Mouse (Mus musculus): ENCODE data around the gene Ccdc107. TPM values are rescaled to one million over a fixed set of nuclear protein-coding genes. Genes with fewer than 3 reads are reported as not detected.

Gene Ccdc107
- polyA plus RNA-seq, 1 experiment from 2014 or later, result 59.4 TPM

DNA sequence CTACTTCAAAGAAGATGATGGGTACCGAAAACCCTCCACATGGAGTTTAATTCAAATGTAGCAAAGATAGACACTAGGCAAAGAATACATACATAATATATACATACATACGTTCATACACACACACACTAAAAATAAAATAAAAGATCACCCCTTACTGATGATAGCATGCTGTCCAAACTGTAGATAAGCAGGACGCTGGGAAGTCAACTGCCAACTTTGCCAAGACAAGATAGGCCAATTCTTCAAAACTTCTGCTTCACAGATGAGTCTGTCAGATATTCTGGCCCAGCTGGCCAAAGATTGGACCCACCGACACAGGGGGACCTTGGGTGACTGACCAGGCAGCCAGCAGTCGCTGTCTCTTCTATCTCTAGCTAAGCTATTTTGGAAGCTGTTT is 29.6 kb upstream of the Ccdc107 start:
- H3K4me3 ChIP-seq (ENCODE audit: low read length), result no peak overlapping the region
- no peak overlapping the region for H3K27ac ChIP-seq (ENCODE audit: low read depth, low read length)
- no peaks in the 10 kb centered on the region for H3K4me1 ChIP-seq (ENCODE audit: control insufficient read depth, insufficient read depth, low read length)
- WGBS, result 96% methylated on average over 5 of the region's 5 CpGs
- H3K4me2 ChIP-seq (replicated peaks; ENCODE audit: low read depth, low read length), result no peak overlapping the region
- H3K9me3 ChIP-seq (ENCODE audit: control insufficient read depth, low read length), result no peaks in the 10 kb centered on the region
- ATAC-seq (ENCODE audit: low FRiP score, low TSS enrichment), result no peak
- no peaks in the 10 kb centered on the region for H3K36me3 ChIP-seq (ENCODE audit: control insufficient read depth, insufficient read depth, low read length)
- H3K9ac ChIP-seq (ENCODE audit: low read depth, low read length), result no peak overlapping the region
- H3K27me3 ChIP-seq (ENCODE audit: control insufficient read depth, insufficient read depth, low read length), result no peaks in the 10 kb centered on the region

DNA sequence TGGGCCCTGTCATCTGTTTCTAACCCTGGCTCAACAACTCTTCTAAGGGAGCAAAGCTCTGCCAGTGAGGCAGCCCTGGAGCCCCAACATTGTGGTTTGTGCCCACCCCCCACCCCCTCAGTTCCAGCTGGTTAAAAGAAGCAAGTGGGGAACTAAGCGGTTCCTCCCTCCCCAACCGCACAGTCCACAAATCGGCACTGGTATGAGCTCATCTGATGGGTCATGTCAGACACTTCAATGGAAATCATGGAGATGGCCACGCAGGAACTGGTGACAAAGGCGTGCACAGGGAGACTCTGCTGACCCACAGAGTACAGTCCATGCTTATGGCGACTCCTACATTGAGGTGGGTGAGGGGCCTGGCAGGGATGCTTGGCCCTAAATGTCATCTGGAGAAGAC is 26.8 kb upstream of the Ccdc107 start:
- ATAC-seq (ENCODE audit: low FRiP score, low TSS enrichment), result no peak
- Histone ChIP-seq H3K36me3 (ENCODE audit: control insufficient read depth, insufficient read depth, low read length) (no peaks in the 10 kb centered on the region), H3K27ac (ENCODE audit: low read depth, low read length) (no peak overlapping the region), H3K9ac (ENCODE audit: low read depth, low read length) (no peak overlapping the region), H3K27me3 (ENCODE audit: control insufficient read depth, insufficient read depth, low read length) (no peaks in the 10 kb centered on the region), H3K4me2 (replicated peaks; ENCODE audit: low read depth, low read length) (no peak overlapping the region), H3K9me3 (ENCODE audit: control insufficient read depth, low read length) (no peaks in the 10 kb centered on the region), H3K4me1 (ENCODE audit: control insufficient read depth, insufficient read depth, low read length) (no peaks in the 10 kb centered on the region), H3K4me3 (ENCODE audit: low read length) (no peak overlapping the region)
- 81% methylated on average over 6 of the region's 6 CpGs for WGBS

DNA sequence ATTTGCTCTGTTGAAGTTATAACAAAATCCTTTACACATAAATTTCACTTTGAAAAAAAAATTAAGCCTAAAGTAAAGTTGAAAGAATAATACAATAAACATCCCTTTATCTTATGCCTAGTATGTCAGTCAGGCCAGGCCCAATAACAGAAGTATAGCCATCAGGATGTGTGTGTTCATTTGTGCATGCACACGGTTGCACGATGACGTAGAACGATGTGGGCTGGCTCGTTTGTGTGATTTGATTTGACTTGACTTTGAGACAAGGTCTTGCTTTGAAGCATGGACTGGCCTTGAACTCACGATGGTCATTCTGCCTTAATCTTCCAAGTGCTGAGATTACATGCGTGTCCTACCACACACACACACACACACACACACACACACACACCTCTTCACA is 25.8 kb upstream of the Ccdc107 start:
- no peak for ATAC-seq (ENCODE audit: low FRiP score, low TSS enrichment)
- WGBS, result 88% methylated on average over 7 of the region's 7 CpGs
- no peaks in the 10 kb centered on the region for H3K36me3 ChIP-seq (ENCODE audit: control insufficient read depth, insufficient read depth, low read length)
- H3K9ac ChIP-seq (ENCODE audit: low read depth, low read length), result no peak overlapping the region
- no peak overlapping the region for H3K4me3 ChIP-seq (ENCODE audit: low read length)
- no peak overlapping the region for H3K4me2 ChIP-seq (replicated peaks; ENCODE audit: low read depth, low read length)
- H3K9me3 ChIP-seq (ENCODE audit: control insufficient read depth, low read length), result no peaks in the 10 kb centered on the region
- no peak overlapping the region for H3K27ac ChIP-seq (ENCODE audit: low read depth, low read length)
- no peaks in the 10 kb centered on the region for H3K27me3 ChIP-seq (ENCODE audit: control insufficient read depth, insufficient read depth, low read length)
- H3K4me1 ChIP-seq (ENCODE audit: control insufficient read depth, insufficient read depth, low read length), result no peaks in the 10 kb centered on the region

DNA sequence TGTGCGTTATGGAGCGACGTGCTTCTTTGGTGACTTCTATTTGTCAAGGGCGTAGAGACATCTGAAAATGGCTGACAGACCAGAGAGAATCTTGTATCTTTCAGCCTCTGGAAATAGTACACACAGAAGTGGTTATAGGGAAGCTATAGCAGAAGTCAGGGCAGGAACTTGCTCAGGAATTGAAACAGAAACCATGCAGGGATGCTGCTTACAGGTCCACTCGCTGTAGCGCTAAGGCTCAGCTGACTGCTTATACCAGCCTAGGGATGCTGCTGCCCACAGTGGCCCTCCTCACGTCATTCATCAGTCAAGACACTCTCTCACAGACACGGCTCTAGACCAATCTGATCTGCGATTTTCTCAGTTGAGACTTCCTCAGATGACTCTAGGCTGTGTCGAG is 22.4 kb upstream of the Ccdc107 start:
- WGBS, result 95% methylated on average over 10 of the region's 10 CpGs
- Histone ChIP-seq H3K4me2 (replicated peaks; ENCODE audit: low read depth, low read length) (no peak overlapping the region), H3K27me3 (ENCODE audit: control insufficient read depth, insufficient read depth, low read length) (no peaks in the 10 kb centered on the region), H3K9ac (ENCODE audit: low read depth, low read length) (no peak overlapping the region), H3K27ac (ENCODE audit: low read depth, low read length) (no peak overlapping the region), H3K36me3 (ENCODE audit: control insufficient read depth, insufficient read depth, low read length) (no peaks in the 10 kb centered on the region), H3K9me3 (ENCODE audit: control insufficient read depth, low read length) (no peaks in the 10 kb centered on the region), H3K4me3 (ENCODE audit: low read length) (no peak overlapping the region), H3K4me1 (ENCODE audit: control insufficient read depth, insufficient read depth, low read length) (no peaks in the 10 kb centered on the region)
- ATAC-seq (ENCODE audit: low FRiP score, low TSS enrichment), result no peak

DNA sequence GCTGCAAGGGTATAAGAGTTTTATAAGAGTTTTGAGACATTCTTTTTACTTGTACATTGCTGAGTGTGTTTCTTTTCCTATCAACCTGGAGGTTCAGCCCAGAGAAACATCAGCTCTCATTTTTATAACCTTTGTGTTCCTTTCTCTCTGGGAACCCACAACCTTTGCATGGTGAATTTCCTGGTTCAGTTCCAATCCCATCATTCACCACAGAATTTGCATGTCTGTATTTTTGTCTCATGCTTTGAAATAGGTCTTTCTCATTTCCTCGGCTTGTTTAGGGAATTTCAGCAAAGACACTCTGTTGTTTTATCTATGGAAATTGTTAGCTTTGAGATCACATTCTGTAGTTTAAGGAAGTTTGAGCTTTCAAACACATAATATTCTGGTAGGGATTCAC is 19.1 kb upstream of the Ccdc107 start:
- no peak for ATAC-seq (ENCODE audit: low FRiP score, low TSS enrichment)

DNA sequence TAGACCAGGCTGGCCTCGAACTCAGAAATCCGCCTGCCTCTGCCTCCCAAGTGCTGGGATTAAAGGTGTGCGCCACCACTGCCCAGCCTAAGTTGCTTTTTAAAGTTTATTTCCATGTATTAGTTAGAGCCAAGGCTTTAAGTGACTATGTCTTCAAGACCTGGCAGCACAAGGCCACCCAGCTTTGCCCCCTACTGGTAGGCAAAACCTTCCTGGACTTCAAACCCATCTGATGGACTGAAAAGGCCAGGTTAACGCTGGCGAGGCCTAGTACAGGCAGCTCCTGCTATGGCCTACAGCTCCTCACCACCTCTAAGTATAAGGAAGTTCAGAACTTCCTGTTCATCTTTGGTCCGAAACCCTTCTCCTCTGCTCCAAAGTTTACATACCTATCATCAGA is 16.1 kb upstream of the Ccdc107 start:
- ATAC-seq (ENCODE audit: low FRiP score, low TSS enrichment), result no peak
- no peak overlapping the region for H3K4me2 ChIP-seq (replicated peaks; ENCODE audit: low read depth, low read length)
- no peak overlapping the region for H3K9ac ChIP-seq (ENCODE audit: low read depth, low read length)
- no peaks in the 10 kb centered on the region for H3K27me3 ChIP-seq (ENCODE audit: control insufficient read depth, insufficient read depth, low read length)
- 91% methylated on average over 6 of the region's 6 CpGs for WGBS
- peaks cover 3% of the 10 kb centered on the region; the same call in 1 of the 2 replicates for H3K4me1 ChIP-seq (ENCODE audit: control insufficient read depth, insufficient read depth, low read length)
- no peaks in the 10 kb centered on the region for H3K36me3 ChIP-seq (ENCODE audit: control insufficient read depth, insufficient read depth, low read length)
- H3K27ac ChIP-seq (ENCODE audit: low read depth, low read length), result no peak overlapping the region
- H3K9me3 ChIP-seq (ENCODE audit: control insufficient read depth, low read length), result no peaks in the 10 kb centered on the region
- H3K4me3 ChIP-seq (ENCODE audit: low read length), result no peak overlapping the region

More for the DNA sequence above, 19.1 kb upstream of the Ccdc107 start:
- no peak overlapping the region for H3K4me3 ChIP-seq (ENCODE audit: low read length)
- no peak overlapping the region for H3K9ac ChIP-seq (ENCODE audit: low read depth, low read length)
- no peaks in the 10 kb centered on the region for H3K27me3 ChIP-seq (ENCODE audit: control insufficient read depth, insufficient read depth, low read length)
- peaks cover 3% of the 10 kb centered on the region; the same call in 1 of the 2 replicates for H3K4me1 ChIP-seq (ENCODE audit: control insufficient read depth, insufficient read depth, low read length)
- H3K36me3 ChIP-seq (ENCODE audit: control insufficient read depth, insufficient read depth, low read length), result no peaks in the 10 kb centered on the region
- no peak overlapping the region for H3K27ac ChIP-seq (ENCODE audit: low read depth, low read length)
- no peak overlapping the region for H3K4me2 ChIP-seq (replicated peaks; ENCODE audit: low read depth, low read length)
- H3K9me3 ChIP-seq (ENCODE audit: control insufficient read depth, low read length), result no peaks in the 10 kb centered on the region
- 73% methylated on average over 1 of the region's 1 CpGs for WGBS

DNA sequence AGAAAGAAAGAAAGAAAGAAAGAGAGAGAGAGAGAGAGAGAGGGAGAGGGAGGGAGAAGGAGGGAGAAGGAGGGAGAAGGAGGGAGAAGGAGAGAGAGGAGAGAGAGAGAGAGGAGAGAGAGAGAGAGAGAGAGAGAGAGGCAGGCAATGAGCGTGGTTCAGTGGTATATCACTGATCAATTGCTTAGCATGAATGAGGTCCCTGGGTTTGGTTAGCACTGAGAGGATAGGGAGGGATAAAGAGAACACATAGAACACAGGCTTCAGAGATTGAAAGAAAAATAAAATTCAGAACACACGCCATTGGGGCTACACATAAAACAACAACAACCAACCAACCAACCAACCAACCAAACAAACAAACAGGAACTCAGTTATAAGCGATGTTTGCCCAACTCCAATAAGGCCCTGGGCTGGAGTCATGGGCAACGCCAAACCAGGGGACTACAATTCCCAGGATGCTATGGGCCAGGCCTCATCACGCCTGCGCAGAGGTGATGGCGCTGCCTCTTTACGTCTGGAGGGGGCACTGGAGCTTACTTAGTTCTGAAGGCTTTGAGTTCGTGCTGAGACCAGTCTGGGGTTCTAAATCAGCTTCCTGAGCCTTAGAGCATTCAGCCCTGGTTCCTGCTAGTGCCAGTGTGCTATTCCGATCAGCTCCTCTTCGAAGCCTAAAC is 14.7 kb upstream of the Ccdc107 start:
- H3K4me1 ChIP-seq (ENCODE audit: control insufficient read depth, insufficient read depth, low read length), result peaks cover 3% of the 10 kb centered on the region; the same call in 1 of the 2 replicates
- peak overlapping the region; percentile 40 for H3K4me2 ChIP-seq (replicated peaks; ENCODE audit: low read depth, low read length)
- no peaks in the 10 kb centered on the region for H3K9me3 ChIP-seq (ENCODE audit: control insufficient read depth, low read length)
- WGBS, result 17% methylated on average over 11 of the region's 11 CpGs
- no peak overlapping the region for H3K27ac ChIP-seq (ENCODE audit: low read depth, low read length)
- peak overlapping the region; percentile 25 for H3K4me3 ChIP-seq (ENCODE audit: low read length)
- ATAC-seq (ENCODE audit: low FRiP score, low TSS enrichment), result peak; percentile 92
- no peaks in the 10 kb centered on the region for H3K36me3 ChIP-seq (ENCODE audit: control insufficient read depth, insufficient read depth, low read length)
- no peaks in the 10 kb centered on the region for H3K27me3 ChIP-seq (ENCODE audit: control insufficient read depth, insufficient read depth, low read length)
- peak overlapping the region; percentile 40; the same call in 1 of the 2 replicates for H3K9ac ChIP-seq (ENCODE audit: low read depth, low read length)

DNA sequence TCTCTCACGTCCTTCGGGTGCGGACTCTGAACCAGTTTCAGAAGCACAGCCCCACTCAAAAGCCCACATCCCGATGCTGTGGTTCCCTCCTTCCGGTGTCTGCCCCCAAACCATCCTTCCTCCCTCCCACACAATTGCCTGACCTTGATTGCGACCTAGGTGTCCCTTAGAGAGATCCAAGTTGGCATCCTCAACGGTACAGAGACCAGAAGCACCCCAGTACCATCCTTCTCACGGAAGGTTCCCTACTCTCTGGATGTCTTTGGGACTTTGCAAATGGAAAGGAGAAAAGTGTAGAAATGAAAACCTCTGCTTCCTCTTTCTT is 14.2 kb upstream of the Ccdc107 start:
- WGBS, result 51% methylated on average over 8 of the region's 8 CpGs
- peak overlapping the region; percentile 40; the same call in 1 of the 2 replicates for H3K9ac ChIP-seq (ENCODE audit: low read depth, low read length)
- ATAC-seq (ENCODE audit: low FRiP score, low TSS enrichment), result no peak
- H3K27ac ChIP-seq (ENCODE audit: low read depth, low read length), result no peak overlapping the region
- H3K36me3 ChIP-seq (ENCODE audit: control insufficient read depth, insufficient read depth, low read length), result no peaks in the 10 kb centered on the region
- peak overlapping the region; percentile 25 for H3K4me3 ChIP-seq (ENCODE audit: low read length)
- no peaks in the 10 kb centered on the region for H3K9me3 ChIP-seq (ENCODE audit: control insufficient read depth, low read length)
- H3K4me1 ChIP-seq (ENCODE audit: control insufficient read depth, insufficient read depth, low read length), result peaks cover 3% of the 10 kb centered on the region; the same call in 1 of the 2 replicates
- H3K4me2 ChIP-seq (replicated peaks; ENCODE audit: low read depth, low read length), result peak overlapping the region; percentile 40
- no peaks in the 10 kb centered on the region for H3K27me3 ChIP-seq (ENCODE audit: control insufficient read depth, insufficient read depth, low read length)

DNA sequence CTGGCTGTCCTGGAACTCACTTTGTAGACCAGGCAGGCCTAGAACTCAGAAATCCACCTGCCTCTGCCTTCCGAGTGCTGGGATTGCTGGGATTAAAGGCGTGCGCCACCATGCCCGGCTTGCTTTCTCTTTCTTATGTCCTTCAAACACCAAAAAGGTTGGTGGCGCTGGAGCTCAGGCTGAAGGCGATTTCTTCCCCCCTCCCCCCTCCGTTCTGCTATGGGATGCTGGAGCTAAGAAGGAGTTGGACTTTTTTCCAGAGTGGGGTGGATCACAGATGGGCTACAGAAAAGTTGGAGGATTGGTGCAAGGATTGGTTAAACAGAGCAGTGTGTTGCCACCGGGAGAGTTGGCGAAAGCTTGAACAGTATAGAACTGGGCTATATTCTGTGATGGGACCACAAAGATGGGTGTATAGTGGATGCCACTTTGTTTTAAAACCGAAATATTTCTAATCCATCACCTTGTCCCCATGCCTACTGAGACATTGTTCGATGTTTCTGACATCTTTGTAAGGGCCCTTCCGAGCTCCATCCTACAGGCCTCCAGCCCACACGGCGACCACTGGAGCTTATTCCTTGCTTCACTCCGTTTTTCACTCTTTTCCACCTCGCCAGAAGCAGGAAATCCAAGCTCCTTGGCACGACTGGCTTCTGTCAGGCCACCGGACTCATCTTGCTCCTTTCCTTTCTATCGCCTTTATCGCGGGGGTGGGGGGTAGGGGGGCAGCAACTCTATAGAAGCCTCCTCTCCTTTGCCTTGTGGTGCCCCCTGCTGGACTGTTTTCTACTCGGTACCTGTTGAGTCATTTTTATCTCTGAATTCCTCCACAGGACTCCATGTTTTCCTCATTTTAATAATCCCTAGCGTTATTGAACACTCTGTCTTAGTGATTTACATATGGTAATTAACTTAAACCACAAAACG is 13.5 kb upstream of the Ccdc107 start:
- no peaks in the 10 kb centered on the region for H3K36me3 ChIP-seq (ENCODE audit: control insufficient read depth, insufficient read depth, low read length)
- no peaks in the 10 kb centered on the region for H3K27me3 ChIP-seq (ENCODE audit: control insufficient read depth, insufficient read depth, low read length)
- no peaks in the 10 kb centered on the region for H3K9me3 ChIP-seq (ENCODE audit: control insufficient read depth, low read length)
- H3K27ac ChIP-seq (ENCODE audit: low read depth, low read length), result no peak overlapping the region
- no peak overlapping the region for H3K9ac ChIP-seq (ENCODE audit: low read depth, low read length)
- no peak overlapping the region for H3K4me3 ChIP-seq (ENCODE audit: low read length)
- WGBS, result 51% methylated on average over 24 of the region's 24 CpGs
- no peak for ATAC-seq (ENCODE audit: low FRiP score, low TSS enrichment)
- H3K4me1 ChIP-seq (ENCODE audit: control insufficient read depth, insufficient read depth, low read length), result peaks cover 3% of the 10 kb centered on the region; the same call in 1 of the 2 replicates
- no peak overlapping the region for H3K4me2 ChIP-seq (replicated peaks; ENCODE audit: low read depth, low read length)
